Mouse (Mus musculus): ENCODE data around the gene AB124611. TPM values are rescaled to one million over a fixed set of nuclear protein-coding genes. Genes with fewer than 3 reads are reported as not detected.
"Not testable (repeated sequence)": the region's sequence is repeated elsewhere in the genome, so short reads cannot be mapped to it uniquely, and the experiment has no call there.

The AB124611 gene
- 3.2 and 3.9 TPM in 2 replicates for polyA plus RNA-seq (2015; fragmentation: Nextera tagmentation; extraction: Ambion mirVana)

- H3K27ac ChIP-seq, result no peak within 1 kb of the TSS
- H3K4me2 ChIP-seq, result peak within 1 kb of the TSS; percentile 1; the same call in 1 of the 2 replicates
- H3K36me3 ChIP-seq, result no peaks in the 10 kb centered on the region
- H3K27me3 ChIP-seq, result no peaks in the 10 kb centered on the region
- ATAC-seq (ENCODE audit: borderline replicate concordance, extremely low read depth, low FRiP score, low TSS enrichment), result no peak
- no peak within 1 kb of the TSS for H3K9ac ChIP-seq
- WGBS, result 48% methylated on average over 14 of the region's 14 CpGs
- H3K4me3 ChIP-seq, result no peak within 1 kb of the TSS
- no peaks in the 10 kb centered on the region for H3K4me1 ChIP-seq
- no peaks in the 10 kb centered on the region for H3K9me3 ChIP-seq
These were observed at the start of gene AB124611 for GRCm38 (mm10) chr9:21525937-21526633. TSS of gene AB124611 (plus strand) at chr9:21526176.

GRCm38 (mm10) chr9:21477707-21478106, 48.3 kb upstream of the AB124611 start:
- WGBS, result 98% methylated on average over 6 of the region's 6 CpGs
- Histone ChIP-seq H3K9me3 (peaks cover 5% of the 10 kb centered on the region; the same call in 1 of the 2 replicates), H3K27ac (no peak overlapping the region), H3K36me3 (peaks cover 89% of the 10 kb centered on the region), H3K4me3 (no peak overlapping the region), H3K4me2 (no peak overlapping the region), H3K4me1 (no peaks in the 10 kb centered on the region), H3K9ac (no peak overlapping the region), H3K27me3 (no peaks in the 10 kb centered on the region)
- ATAC-seq (ENCODE audit: borderline replicate concordance, extremely low read depth, low FRiP score, low TSS enrichment), result no peak

GRCm38 (mm10) chr9:21484065-21484464, 41.9 kb upstream of the AB124611 start:
- WGBS, result 87% methylated on average over 4 of the region's 4 CpGs
- no peak for ATAC-seq (ENCODE audit: borderline replicate concordance, extremely low read depth, low FRiP score, low TSS enrichment)

GRCm38 (mm10) chr9:21488246-21488645, 37.7 kb upstream of the AB124611 start:
- not testable (repeated sequence) for H3K4me3 ChIP-seq; H3K4me2 ChIP-seq; H3K9me3 ChIP-seq; H3K4me1 ChIP-seq; H3K27ac ChIP-seq; H3K9ac ChIP-seq; H3K27me3 ChIP-seq; ATAC-seq (ENCODE audit: borderline replicate concordance, extremely low read depth, low FRiP score, low TSS enrichment)
- peaks cover 31% of the 10 kb centered on the region for H3K36me3 ChIP-seq
- 93% methylated on average over 1 of the region's 2 CpGs for WGBS

More at GRCm38 (mm10) chr9:21484065-21484464, 41.9 kb upstream of the AB124611 start:
- no peaks in the 10 kb centered on the region for H3K9me3 ChIP-seq
- no peak overlapping the region for H3K4me3 ChIP-seq
- no peak overlapping the region for H3K27ac ChIP-seq
- no peaks in the 10 kb centered on the region for H3K4me1 ChIP-seq
- peaks cover 60% of the 10 kb centered on the region for H3K36me3 ChIP-seq
- H3K9ac ChIP-seq, result no peak overlapping the region
- no peaks in the 10 kb centered on the region for H3K27me3 ChIP-seq
- H3K4me2 ChIP-seq, result no peak overlapping the region

GRCm38 (mm10) chr9:21490696-21491095, 35.3 kb upstream of the AB124611 start:
- ATAC-seq (ENCODE audit: borderline replicate concordance, extremely low read depth, low FRiP score, low TSS enrichment), result no peak
- no peak overlapping the region for H3K4me3 ChIP-seq
- peaks cover 15% of the 10 kb centered on the region for H3K36me3 ChIP-seq
- no peaks in the 10 kb centered on the region for H3K4me1 ChIP-seq
- H3K9me3 ChIP-seq, result no peaks in the 10 kb centered on the region
- H3K9ac ChIP-seq, result no peak overlapping the region
- no peaks in the 10 kb centered on the region for H3K27me3 ChIP-seq
- 88% methylated on average over 9 of the region's 9 CpGs for WGBS
- no peak overlapping the region for H3K4me2 ChIP-seq
- H3K27ac ChIP-seq, result no peak overlapping the region

GRCm38 (mm10) chr9:21493907-21494306, 32.1 kb upstream of the AB124611 start:
- Histone ChIP-seq H3K9ac (no peak overlapping the region), H3K36me3 (peaks cover 9% of the 10 kb centered on the region; the same call in 1 of the 2 replicates), H3K9me3 (no peaks in the 10 kb centered on the region), H3K4me1 (no peaks in the 10 kb centered on the region), H3K4me3 (no peak overlapping the region), H3K27ac (no peak overlapping the region), H3K4me2 (no peak overlapping the region), H3K27me3 (no peaks in the 10 kb centered on the region)
- 72% methylated on average over 2 of the region's 2 CpGs for WGBS
- no peak for ATAC-seq (ENCODE audit: borderline replicate concordance, extremely low read depth, low FRiP score, low TSS enrichment)

- no peaks in the 10 kb centered on the region for H3K4me1 ChIP-seq
- H3K36me3 ChIP-seq, result peaks cover 10% of the 10 kb centered on the region; the same call in 1 of the 2 replicates
- H3K27ac ChIP-seq, result no peak overlapping the region
- 75% methylated on average over 9 of the region's 9 CpGs for WGBS
- no peak for ATAC-seq (ENCODE audit: borderline replicate concordance, extremely low read depth, low FRiP score, low TSS enrichment)
- no peaks in the 10 kb centered on the region for H3K27me3 ChIP-seq
- H3K9ac ChIP-seq, result no peak overlapping the region
- no peak overlapping the region for H3K4me3 ChIP-seq
- H3K9me3 ChIP-seq, result no peaks in the 10 kb centered on the region
- no peak overlapping the region for H3K4me2 ChIP-seq
These were observed 31.2 kb upstream of the AB124611 start for GRCm38 (mm10) chr9:21494726-21495125.

GRCm38 (mm10) chr9:21496308-21497049, 29.5 kb upstream of the AB124611 start:
- H3K4me1 ChIP-seq, result no peaks in the 10 kb centered on the region
- H3K27me3 ChIP-seq, result no peaks in the 10 kb centered on the region
- H3K27ac ChIP-seq, result 0 out of 2 replicates have a peak overlapping the region, but pooled peaks have one; percentile 50
- no peaks in the 10 kb centered on the region for H3K9me3 ChIP-seq
- 66% methylated on average over 19 of the region's 19 CpGs for WGBS
- H3K4me2 ChIP-seq, result 0 out of 2 replicates have a peak overlapping the region, but pooled peaks have one; percentile 5
- no peak for ATAC-seq (ENCODE audit: borderline replicate concordance, extremely low read depth, low FRiP score, low TSS enrichment)
- H3K4me3 ChIP-seq, result no peak overlapping the region
- peaks cover 14% of the 10 kb centered on the region; the same call in 1 of the 2 replicates for H3K36me3 ChIP-seq
- no peak overlapping the region for H3K9ac ChIP-seq

GRCm38 (mm10) chr9:21497050-21497542, 28.9 kb upstream of the AB124611 start:
- Histone ChIP-seq H3K36me3 (peaks cover 14% of the 10 kb centered on the region; the same call in 1 of the 2 replicates), H3K27me3 (no peaks in the 10 kb centered on the region), H3K27ac (peak overlapping the region; percentile 50; the same call in 1 of the 2 replicates), H3K9ac (no peak overlapping the region), H3K9me3 (no peaks in the 10 kb centered on the region), H3K4me1 (no peaks in the 10 kb centered on the region), H3K4me3 (no peak overlapping the region), H3K4me2 (no peak overlapping the region)
- 86% methylated on average over 16 of the region's 16 CpGs for WGBS
- ATAC-seq (ENCODE audit: borderline replicate concordance, extremely low read depth, low FRiP score, low TSS enrichment), result no peak

- Histone ChIP-seq H3K9me3 (no peaks in the 10 kb centered on the region), H3K4me3 (no peak overlapping the region), H3K36me3 (peaks cover 15% of the 10 kb centered on the region; the same call in 1 of the 2 replicates), H3K4me2 (no peak overlapping the region), H3K9ac (no peak overlapping the region), H3K27ac (0 out of 2 replicates have a peak overlapping the region, but pooled peaks have one; percentile 50), H3K4me1 (no peaks in the 10 kb centered on the region), H3K27me3 (no peaks in the 10 kb centered on the region)
- no peak for ATAC-seq (ENCODE audit: borderline replicate concordance, extremely low read depth, low FRiP score, low TSS enrichment)
- 91% methylated on average over 2 of the region's 2 CpGs for WGBS
These were observed 28.3 kb upstream of the AB124611 start for GRCm38 (mm10) chr9:21497664-21498063.

- 88% methylated on average over 12 of the region's 12 CpGs for WGBS
- no peaks in the 10 kb centered on the region for H3K4me1 ChIP-seq
These were observed 27.6 kb upstream of the AB124611 start for GRCm38 (mm10) chr9:21498284-21498902.

More at GRCm38 (mm10) chr9:21498284-21498902, 27.6 kb upstream of the AB124611 start:
- Histone ChIP-seq H3K27me3 (no peaks in the 10 kb centered on the region), H3K4me2 (no peak overlapping the region), H3K9me3 (no peaks in the 10 kb centered on the region), H3K36me3 (peaks cover 18% of the 10 kb centered on the region; the same call in 1 of the 2 replicates), H3K9ac (no peak overlapping the region), H3K4me3 (no peak overlapping the region), H3K27ac (no peak overlapping the region)
- no peak for ATAC-seq (ENCODE audit: borderline replicate concordance, extremely low read depth, low FRiP score, low TSS enrichment)
